Mouse (Mus musculus) heart, postnatal 0 days (tissue): Measurements from ENCODE around the gene 1700069L16Rik. TPM values are rescaled to one million over a fixed set of nuclear protein-coding genes. Genes with fewer than 3 reads are reported as not detected.
A peak's percentile ranks its signal among the peaks of the same experiment; 100 is the strongest.

ENCODE experiments used
- ATAC-seq: fragments of 200-750 bp; cut with Nextera tagmentation; 2 replicates; pipeline ENCODE4 v1.8.0; 2017; ENCODE audit warnings: low read depth, moderate number of reproducible peaks, moderate library complexity; ENCODE audit not compliant: insufficient read depth
- DNase-seq: peaks from one replicate; pipeline ENCODE4 v3.0.0-alpha.2; 2016; ENCODE audit warnings: low spot score
- H3K27ac ChIP-seq: fragments of 300-500 bp; sonication (generic); 2 replicates; pipeline ENCODE4 v1.5.1; 2014; ENCODE audit warnings: low read depth, mild to moderate bottlenecking
- H3K27me3 ChIP-seq: fragments of 300-500 bp; sonication (generic); 2 replicates; pipeline ENCODE4 v1.6.1; 2014; ENCODE audit warnings: low read length, mixed read lengths; ENCODE audit not compliant: control insufficient read depth, insufficient read depth
- H3K36me3 ChIP-seq: fragments of 300-500 bp; sonication (generic); replicated peaks from 2 replicates; pipeline ENCODE4 v1.6.1; 2014; ENCODE audit warnings: low read length, mixed read lengths; ENCODE audit not compliant: control insufficient read depth, insufficient read depth
- H3K4me1 ChIP-seq: fragments of 300-500 bp; sonication (generic); 2 replicates; pipeline ENCODE4 v1.6.1; 2014; ENCODE audit warnings: antibody characterized with exemption; ENCODE audit not compliant: control insufficient read depth, insufficient read depth
- H3K4me2 ChIP-seq: fragments of 300-500 bp; sonication (generic); 2 replicates; pipeline ENCODE4 v1.6.1; 2014; ENCODE audit warnings: low read depth, mild to moderate bottlenecking, low read length, moderate library complexity
- H3K4me3 ChIP-seq: fragments of 300-500 bp; sonication (generic); 2 replicates; pipeline ENCODE4 v1.5.1; 2014; ENCODE audit warnings: low read depth, low read length
- H3K9ac ChIP-seq: fragments of 300-500 bp; sonication (generic); replicated peaks from 2 replicates; pipeline ENCODE4 v1.6.1; 2014; ENCODE audit warnings: low read depth, low read length, mixed read lengths
- H3K9me3 ChIP-seq: fragments of 300-500 bp; sonication (generic); replicated peaks from 2 replicates; pipeline ENCODE4 v1.6.1; 2016; ENCODE audit warnings: low read length; ENCODE audit not compliant: control insufficient read depth
- CTCF ChIP-seq: IDR thresholded peaks from 2 replicates; pipeline ENCODE4 v1.5.1; 2016; ENCODE audit warnings: antibody characterized with exemption, control low read depth, low read depth
- EP300 ChIP-seq: IDR thresholded peaks from 2 replicates; pipeline ENCODE4 v1.6.1; 2016; ENCODE audit warnings: antibody characterized with exemption, low read depth
- WGBS: fragments of 180-500 bp; shearing (Covaris S2); extraction: QIAGEN DNeasy Blood & Tissue Kit; methylation state at CpG from one replicate; pipeline ENCODE4 v1.1.7; 2014; 5-methylcytosine and 5-hydroxymethylcytosine counted together
- polyA plus RNA-seq: library from polyadenylated mRNA; unstranded; fragments of >200 nt; fragmentation: Nextera tagmentation; extraction: Ambion mirVana; gene quantifications from 2 replicates; pipeline ENCODE4 v1.2.1, GENCODE M21; 2015
- total RNA-seq: library from RNA; depleted of rRNA; stranded (reverse); fragments of >200 nt; gene quantifications from 2 replicates; pipeline ENCODE4 v1.2.3, GENCODE M21; 2014; ENCODE audit warnings: low replicate concordance

Gene 1700069L16Rik
- total and polyA plus RNA-seq, 2 experiments from 2014 or later = not detected

DNA sequence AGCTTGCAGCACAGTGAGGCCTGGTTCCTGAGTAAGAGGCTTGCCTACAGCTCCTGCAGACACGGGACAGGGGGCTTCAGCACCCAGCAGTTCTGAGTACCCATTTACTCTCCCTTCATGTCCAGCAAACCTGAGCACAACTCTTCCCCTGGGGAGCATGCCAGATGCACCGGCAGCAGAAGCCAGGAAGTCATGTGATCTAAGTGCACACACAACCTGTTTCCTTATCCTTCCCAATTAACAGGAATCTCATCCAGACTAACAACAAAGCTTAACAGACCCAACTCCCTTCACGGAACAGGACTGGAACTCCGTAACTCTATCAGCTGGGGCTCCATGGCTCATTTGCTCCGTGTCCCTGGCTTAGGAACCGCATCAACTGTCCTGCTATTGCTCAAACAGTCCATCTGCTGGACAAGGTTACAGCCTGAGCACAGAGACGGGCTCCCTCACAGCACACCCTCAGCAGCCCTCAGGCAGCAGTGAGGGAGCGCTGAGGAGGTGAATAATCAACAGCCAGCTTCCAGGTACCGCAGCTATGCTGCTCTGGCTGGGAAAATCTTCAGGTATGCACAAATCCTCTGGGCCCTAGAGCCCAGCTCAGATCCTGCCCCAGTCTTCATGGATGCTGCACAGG, 27.1 kb upstream of the 1700069L16Rik start:
- H3K9me3 ChIP-seq = no peaks in the 10 kb centered on the region
- TF ChIP-seq CTCF (no peak), EP300 (no peak)
- peaks cover 98% of the 10 kb centered on the region for H3K36me3 ChIP-seq

DNA sequence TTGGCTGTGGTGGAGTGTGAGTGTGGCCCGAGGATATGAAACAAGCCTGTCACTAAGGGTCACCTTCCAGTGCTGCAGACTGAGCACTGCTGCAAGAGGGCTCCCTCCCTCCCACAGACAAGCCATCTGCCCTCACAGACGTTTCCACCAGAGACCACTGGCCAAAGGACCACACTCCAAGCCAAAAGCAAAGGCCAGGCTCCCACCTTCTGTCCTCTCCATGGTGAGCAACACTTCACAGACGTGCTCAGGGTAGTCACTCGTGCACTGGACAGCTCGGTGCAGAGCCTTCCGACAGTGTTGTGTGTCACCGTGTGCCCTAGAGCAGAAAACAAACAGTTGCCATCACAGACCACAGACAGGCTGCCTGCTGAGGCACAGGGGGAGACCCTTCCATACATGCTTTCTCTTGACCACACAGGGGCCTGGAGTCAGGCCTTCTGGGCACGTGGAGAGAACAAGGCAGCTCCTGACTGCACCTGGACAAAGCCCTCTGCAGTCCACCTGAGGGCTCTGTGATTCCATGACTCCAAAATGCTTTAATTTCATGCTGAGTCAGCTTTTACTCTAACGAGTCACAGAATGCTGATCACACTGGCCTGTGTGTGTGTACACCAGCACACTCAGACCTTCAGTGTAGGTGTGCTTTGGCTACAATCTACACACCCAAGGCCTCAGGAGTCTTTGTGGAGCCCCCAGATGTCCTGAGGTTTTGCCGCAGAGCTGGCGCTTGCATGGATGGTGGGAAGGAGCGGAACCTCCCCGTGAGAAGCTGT, 24.2 kb upstream of the 1700069L16Rik start:
- H3K4me1 ChIP-seq = no peaks in the 10 kb centered on the region
- no peak overlapping the region for H3K4me2 ChIP-seq
- H3K27me3 ChIP-seq = no peaks in the 10 kb centered on the region
- DNase-seq (no peak), ATAC-seq (no peak)
- H3K9me3 ChIP-seq = no peaks in the 10 kb centered on the region
- no peak overlapping the region for H3K4me3 ChIP-seq
- peaks cover 99% of the 10 kb centered on the region for H3K36me3 ChIP-seq
- WGBS = 93% methylated on average over 13 of the region's 13 CpGs
- H3K9ac ChIP-seq = no peak overlapping the region
- TF ChIP-seq CTCF (no peak), EP300 (no peak)
- H3K27ac ChIP-seq = no peak overlapping the region

More for the DNA sequence above, 27.1 kb upstream of the 1700069L16Rik start:
- H3K27ac ChIP-seq = no peak overlapping the region
- 83% methylated on average over 9 of the region's 9 CpGs for WGBS
- no peak overlapping the region for H3K4me2 ChIP-seq
- no peak overlapping the region for H3K9ac ChIP-seq
- no peaks in the 10 kb centered on the region for H3K27me3 ChIP-seq
- no peak overlapping the region for H3K4me3 ChIP-seq
- ATAC-seq (no peak), DNase-seq (no peak)
- H3K4me1 ChIP-seq = no peaks in the 10 kb centered on the region

DNA sequence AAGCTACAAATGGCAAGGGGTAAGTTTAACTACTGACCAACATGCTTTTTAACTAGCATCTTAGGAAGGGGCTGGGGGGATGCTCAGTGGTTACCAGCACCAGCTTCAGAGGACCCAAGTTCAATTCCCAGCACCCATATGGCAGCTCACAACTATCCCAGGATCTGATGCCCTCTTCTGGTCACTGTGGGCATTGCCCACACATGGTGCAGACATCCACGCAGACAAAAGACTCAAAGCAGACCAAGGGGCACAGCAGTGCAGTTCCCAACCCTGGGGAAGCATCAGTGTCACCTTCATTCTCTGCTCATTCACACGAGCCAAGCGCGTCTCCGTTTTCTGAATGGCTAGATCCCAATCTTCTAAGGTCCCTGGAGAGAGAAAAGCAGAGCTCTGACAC, 23.1 kb upstream of the 1700069L16Rik start:
- WGBS = 97% methylated on average over 5 of the region's 5 CpGs
- no peak overlapping the region for H3K4me2 ChIP-seq
- no peak for DNase-seq
- H3K36me3 ChIP-seq = peaks cover 99% of the 10 kb centered on the region
- no peaks in the 10 kb centered on the region for H3K27me3 ChIP-seq
- no peak overlapping the region for H3K9ac ChIP-seq
- no peak for TF ChIP-seq EP300
- TF ChIP-seq CTCF = no peak
- H3K4me1 ChIP-seq = no peaks in the 10 kb centered on the region
- H3K9me3 ChIP-seq = no peaks in the 10 kb centered on the region
- no peak overlapping the region for H3K4me3 ChIP-seq
- no peak overlapping the region for H3K27ac ChIP-seq
- no peak for ATAC-seq

DNA sequence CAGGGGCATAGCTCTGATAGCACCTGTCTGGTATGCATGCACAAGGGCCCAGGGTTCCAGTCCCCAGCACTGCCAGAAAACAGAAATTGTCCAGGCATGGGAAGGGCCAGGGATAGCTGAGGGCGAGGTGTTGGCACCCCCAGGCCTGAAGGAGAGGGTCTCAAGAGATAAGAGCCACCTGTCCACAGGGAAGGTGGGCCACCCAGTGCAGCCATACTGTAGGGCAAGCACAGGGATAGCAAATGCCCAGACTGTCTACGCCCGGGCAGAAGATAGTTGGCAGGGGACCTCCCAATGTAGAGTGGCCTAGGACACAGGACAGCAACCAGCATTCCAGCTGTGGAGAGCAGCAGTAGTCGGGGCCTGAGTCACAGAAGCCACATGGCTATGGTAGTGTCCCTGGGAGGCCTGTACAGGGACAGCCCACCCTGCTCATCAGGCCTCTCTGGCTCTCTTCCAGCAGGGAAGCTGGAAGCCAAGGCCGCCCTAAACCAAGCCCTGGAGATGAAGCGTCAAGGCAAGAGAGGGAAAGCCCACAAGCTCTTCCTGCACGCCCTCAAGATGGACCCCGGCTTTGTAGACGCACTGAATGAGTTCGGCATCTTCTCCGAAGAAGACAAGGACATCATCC, 13.2 kb upstream of the 1700069L16Rik start:
- ATAC-seq (no peak), DNase-seq (no peak)
- Histone ChIP-seq H3K36me3 (peaks cover 49% of the 10 kb centered on the region), H3K9me3 (no peaks in the 10 kb centered on the region), H3K4me2 (no peak overlapping the region), H3K27me3 (no peaks in the 10 kb centered on the region), H3K4me3 (no peak overlapping the region), H3K27ac (no peak overlapping the region), H3K4me1 (peaks cover 12% of the 10 kb centered on the region), H3K9ac (no peak overlapping the region)
- 88% methylated on average over 11 of the region's 11 CpGs for WGBS
- TF ChIP-seq EP300 = no peak
- no peak for TF ChIP-seq CTCF

DNA sequence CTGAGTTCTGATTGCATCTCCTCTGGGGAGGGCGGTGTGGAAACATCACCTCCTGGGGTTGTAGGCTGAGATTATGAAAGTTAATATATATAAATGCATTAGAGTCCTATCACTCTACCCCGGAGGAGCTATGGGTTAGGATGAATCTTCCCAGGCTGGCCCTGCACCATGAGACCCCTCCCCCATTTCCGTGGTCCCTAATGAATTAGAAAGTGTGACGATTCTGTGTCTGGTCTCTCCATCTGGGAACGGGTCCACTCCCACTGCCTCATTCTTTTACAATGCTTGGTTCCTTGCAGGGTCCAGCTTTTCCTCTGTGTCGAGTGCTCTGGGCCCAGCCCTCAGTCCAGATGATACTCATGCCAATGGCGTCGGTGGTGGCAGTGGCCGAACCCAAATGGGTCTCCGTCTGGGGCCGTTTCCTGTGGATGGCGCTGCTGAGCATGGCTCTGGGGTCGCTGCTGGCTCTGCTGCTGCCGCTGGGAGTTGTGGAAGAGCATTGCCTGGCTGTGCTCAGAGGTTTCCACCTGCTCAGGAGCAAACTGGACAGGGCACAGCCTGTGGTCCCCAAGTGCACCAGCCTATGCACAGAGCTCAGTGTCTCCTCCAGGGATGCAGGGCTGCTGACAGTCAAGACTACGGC, 12.1 kb upstream of the 1700069L16Rik start:
- Histone ChIP-seq H3K4me3 (peak overlapping the region; percentile 86), H3K4me2 (peak overlapping the region; percentile 90), H3K36me3 (peaks cover 38% of the 10 kb centered on the region), H3K27ac (peak overlapping the region; percentile 93; the same call in 1 of the 2 replicates), H3K4me1 (peaks cover 12% of the 10 kb centered on the region), H3K9ac (peak overlapping the region; percentile 72; the same call in 1 of the 2 replicates), H3K27me3 (no peaks in the 10 kb centered on the region), H3K9me3 (no peaks in the 10 kb centered on the region)
- no peak for DNase-seq
- 32% methylated on average over 15 of the region's 15 CpGs for WGBS
- TF ChIP-seq EP300 (no peak), CTCF (no peak)
- ATAC-seq = no peak
